In genomic region chr6:126502691-126503301, GRCm38 (mm10) we compare ENCODE assay signal across 13 mouse cellular contexts. TPM values are rescaled to one million over a fixed set of nuclear protein-coding genes. Genes with fewer than 3 reads are reported as not detected.
A peak's percentile ranks its signal among the peaks of the same experiment; 100 is the strongest.
DNase-seq lines count a peak whose midpoint lies in the region; ATAC-seq and TF ChIP-seq lines count a peak whose summit lies in the region.
"Had no signal": no experiment of that assay in that cellular context is flagged by ENCODE, and none has a peak within 500 bp of the region (broad histone marks: within the 10 kb centered on the region; RNA-seq: fewer than 3 reads in every experiment).

No protein-coding gene starts in this region.

- peaks cover 6% of the 10 kb centered on the region; the same call in 1 of the 2 replicates for H3K4me1 ChIP-seq in kidney, embryonic 15.5 days
- no peaks in the 10 kb centered on the region for H3K4me1 ChIP-seq in heart, postnatal 0 days (ENCODE audit: control insufficient read depth, insufficient read depth)

- peaks cover 10% of the 10 kb centered on the region for H3K27me3 ChIP-seq in kidney, embryonic 15.5 days
- H3K27me3 ChIP-seq in heart, postnatal 0 days (ENCODE audit: control insufficient read depth, insufficient read depth, low read length), result no peaks in the 10 kb centered on the region; the same call in 1 of the 2 replicates

- no peak overlapping the region for H3K4me3 ChIP-seq in kidney, embryonic 15.5 days (replicated peaks)
- no peak overlapping the region for H3K4me3 ChIP-seq in heart, postnatal 0 days (ENCODE audit: low read depth, low read length)

- no peaks in the 10 kb centered on the region for H3K36me3 ChIP-seq in kidney, embryonic 15.5 days
- H3K36me3 ChIP-seq in heart, postnatal 0 days (replicated peaks; ENCODE audit: control insufficient read depth, insufficient read depth, low read length), result no peaks in the 10 kb centered on the region

- H3K27ac ChIP-seq in kidney, embryonic 15.5 days, result no peak overlapping the region
- peak overlapping the region; percentile 72 for H3K27ac ChIP-seq in heart, postnatal 0 days (ENCODE audit: low read depth)

- TF ChIP-seq EP300 in heart, postnatal 0 days (IDR thresholded peaks at IDR 0.05; ENCODE audit: low read depth), result 0 out of 2 replicates have a peak, but pooled peaks have one; percentile 39

- no peak for TF ChIP-seq CTCF in heart, postnatal 0 days (IDR thresholded peaks at IDR 0.05; ENCODE audit: low read depth)

- intact Hi-C loops in left cerebral cortex, postnatal 36 days (cut with DNase I), result loop anchor here (5.0 kb wide), 1 partner anchor 200 kb away; no protein-coding TSS in a partner anchor

- WGBS in kidney, embryonic 15.5 days, result 23% methylated on average over 9 of the region's 9 CpGs
- WGBS in heart, postnatal 0 days, result 24% methylated on average over 9 of the region's 9 CpGs

- no peaks in the 10 kb centered on the region for H3K9me3 ChIP-seq in kidney, embryonic 15.5 days (replicated peaks)
- no peaks in the 10 kb centered on the region for H3K9me3 ChIP-seq in heart, postnatal 0 days (replicated peaks; ENCODE audit: control insufficient read depth, low read length)

- H3K4me2 ChIP-seq in kidney, embryonic 15.5 days, result no peak overlapping the region
- no peak overlapping the region for H3K4me2 ChIP-seq in heart, postnatal 0 days (ENCODE audit: low read depth, low read length)

- peak; percentile 28 for DNase-seq in kidney, adult 11 months
- DNase-seq in heart, adult 18-20 months, result peak; percentile 64 to 88
- DNase-seq in heart, postnatal 0 days (ENCODE audit: low spot score), result peak; percentile 50
- peak; percentile 20 for DNase-seq in lung, postnatal 14 days
- DNase-seq in left cerebral cortex, postnatal 36 days (ENCODE audit: low spot score in 2 of 2), result no peak
- no peak for DNase-seq in left cerebral cortex, adult 9 months (ENCODE audit: low spot score in 2 of 2)
- DNase-seq: cerebellum, adult 9-10 months; liver; right cerebral cortex, adult 18-20 months; thymus, postnatal 4 days had no signal

- no peak overlapping the region for H3K9ac ChIP-seq in kidney, embryonic 15.5 days
- no peak overlapping the region for H3K9ac ChIP-seq in heart, postnatal 0 days (replicated peaks; ENCODE audit: low read depth, low read length)

- ATAC-seq in kidney, embryonic 15.5 days (replicated peaks; ENCODE audit: low FRiP score), result no peak
- ATAC-seq in heart, postnatal 0 days (ENCODE audit: insufficient read depth, low read depth), result peak; percentile 66
- no peak for ATAC-seq in erythroid progenitor cell, adult 5-6 weeks (replicated peaks; ENCODE audit: low FRiP score, poor library complexity, severe bottlenecking)

RNA-seq across cellular contexts. Expression of gene Kcna5, which starts 32.4 kb away (rescaled TPM):
- 3.2 and 4.5 TPM in 2 replicates for polyA plus RNA-seq in kidney, embryonic 15.5 days (2015; fragmentation: Nextera tagmentation; extraction: Ambion mirVana)
- total RNA-seq in heart, adult 18-20 months (2021), result 10 to 100 TPM; 18.3 to 22.4 TPM
- 25.0 and 27.6 TPM in 2 replicates for total RNA-seq in heart, postnatal 0 days (2014; rRNA removed; ENCODE audit: low replicate concordance)
- 9.0 and 9.2 TPM in 2 replicates for polyA plus RNA-seq in heart, postnatal 0 days (2015; fragmentation: Nextera tagmentation; extraction: Ambion mirVana)
- total RNA-seq in left cerebral cortex, postnatal 36 days (2021), result 1 to 10 TPM; 3.5 to 7.2 TPM
- not detected in 2 replicates for total RNA-seq in erythroid progenitor cell, adult 5-6 weeks (2015; ENCODE audit: low replicate concordance)
- total RNA-seq in erythroid progenitor cell, adult 5-6 weeks (2017; ENCODE audit: low replicate concordance), result not detected in 2 replicates
- total RNA-seq: megakaryocyte-erythroid progenitor cell, adult 5-6 weeks had no signal

Comparison
In these comparisons a context has a peak if more than half of its experiments do, and no peak if none do; other contexts are left out.
1. DNase-seq: peak in kidney, adult 11 months (single experiment), heart, adult 18-20 months (2 of 2), heart, postnatal 0 days (single experiment) and lung, postnatal 14 days (single experiment); none in left cerebral cortex, postnatal 36 days (0 of 2) and left cerebral cortex, adult 9 months (0 of 2).
2. RNA of gene Kcna5, which starts 32.4 kb away (total RNA-seq): 25.0 to 27.6 TPM in heart, postnatal 0 days, 18.3 to 22.4 TPM in heart, adult 18-20 months and 3.5 to 7.2 TPM in left cerebral cortex, postnatal 36 days; not detected in erythroid progenitor cell, adult 5-6 weeks; every median in the first group is over 4 times any median in the second.